Mouse (Mus musculus): ENCODE results near the gene Cipc.
A peak's percentile ranks its signal among the peaks of the same experiment; 100 is the strongest.

Gene Cipc

GRCm38 (mm10) chr12:86932575-86932952 lies 14.3 kb upstream of the Cipc start:
- DNase-seq: no peak

GRCm38 (mm10) chr12:86934748-86935147 lies 12.1 kb upstream of the Cipc start:
- DNase-seq: no peak

- no peak for DNase-seq
These were observed 11.1 kb upstream of the Cipc start for GRCm38 (mm10) chr12:86935692-86936282.

- DNase-seq: no peak
These were observed 10.1 kb upstream of the Cipc start for GRCm38 (mm10) chr12:86936587-86937343.

GRCm38 (mm10) chr12:86938571-86938970 lies 8.3 kb upstream of the Cipc start:
- no peak for DNase-seq

GRCm38 (mm10) chr12:86941173-86941572 lies 5.7 kb upstream of the Cipc start:
- DNase-seq: no peak

GRCm38 (mm10) chr12:86941734-86942486 lies 4.9 kb upstream of the Cipc start:
- DNase-seq: peak; percentile 66

- no peak for DNase-seq
These were observed 3.4 kb upstream of the Cipc start for GRCm38 (mm10) chr12:86943421-86943820.

- peak; percentile 75 for DNase-seq
These were observed 1.7 kb upstream of the Cipc start for GRCm38 (mm10) chr12:86945126-86945525.

- no peak for DNase-seq
These were observed 502 bp upstream of the Cipc start for GRCm38 (mm10) chr12:86946301-86946781.

GRCm38 (mm10) chr12:86947681-86948401 lies 998 bp downstream of the Cipc start:
- DNase-seq: peak; percentile 71

- no peak for DNase-seq
These were observed 1.8 kb downstream of the Cipc start for GRCm38 (mm10) chr12:86948627-86949026.

- no peak for DNase-seq
These were observed 2.7 kb downstream of the Cipc start for GRCm38 (mm10) chr12:86949501-86949900.

- no peak for DNase-seq
These were observed 3.5 kb downstream of the Cipc start for GRCm38 (mm10) chr12:86950161-86950960.

GRCm38 (mm10) chr12:86950961-86951360 lies 4.1 kb downstream of the Cipc start:
- no peak for DNase-seq

GRCm38 (mm10) chr12:86952331-86952850 lies 5.5 kb downstream of the Cipc start:
- no peak for DNase-seq

- DNase-seq: no peak
These were observed 9.1 kb downstream of the Cipc start for GRCm38 (mm10) chr12:86955894-86956293.

GRCm38 (mm10) chr12:86958558-86958957 lies 11.7 kb downstream of the Cipc start:
- no peak for DNase-seq

- no peak for DNase-seq
These were observed 12.8 kb downstream of the Cipc start for GRCm38 (mm10) chr12:86959661-86960060.

- DNase-seq: no peak
These were observed 13.3 kb downstream of the Cipc start for GRCm38 (mm10) chr12:86960138-86960537.

- no peak for DNase-seq
These were observed 14.0 kb downstream of the Cipc start for GRCm38 (mm10) chr12:86960791-86961335.
